Mouse (Mus musculus) heart, embryonic 16.5 days (tissue): Measurements from ENCODE around the gene Mapk8ip1. TPM values are rescaled to one million over a fixed set of nuclear protein-coding genes. Genes with fewer than 3 reads are reported as not detected.
A peak's percentile ranks its signal among the peaks of the same experiment; 100 is the strongest.

Experiments
- ATAC-seq: fragments of 200-750 bp; cut with Nextera tagmentation; replicated peaks from 2 replicates; pipeline ENCODE4 v1.8.0; 2017; ENCODE audit warnings: moderate number of reproducible peaks; ENCODE audit not compliant: insufficient read depth, low FRiP score; ENCODE audit errors: extremely low read depth
- H3K27ac ChIP-seq: fragments of 300-500 bp; sonication (generic); 2 replicates; pipeline ENCODE4 v1.5.1; 2014; ENCODE audit warnings: mild to moderate bottlenecking, low read length, control low read depth, moderate library complexity
- H3K27me3 ChIP-seq: fragments of 300-500 bp; sonication (generic); 2 replicates; pipeline ENCODE4 v1.6.1; 2014; ENCODE audit warnings: low read length, mixed read lengths; ENCODE audit not compliant: control insufficient read depth, insufficient read depth
- H3K36me3 ChIP-seq: fragments of 300-500 bp; sonication (generic); 2 replicates; pipeline ENCODE4 v1.6.1; 2014; ENCODE audit not compliant: control insufficient read depth, insufficient read depth
- H3K4me1 ChIP-seq: fragments of 300-500 bp; sonication (generic); 2 replicates; pipeline ENCODE4 v1.6.1; 2014; ENCODE audit warnings: low read length, mixed read lengths; ENCODE audit not compliant: control insufficient read depth, insufficient read depth
- H3K4me2 ChIP-seq: fragments of 300-500 bp; sonication (generic); 2 replicates; pipeline ENCODE4 v1.6.1; 2014; ENCODE audit warnings: low read depth, mild to moderate bottlenecking, control low read depth, low read length
- H3K4me3 ChIP-seq: fragments of 300-500 bp; sonication (generic); 2 replicates; pipeline ENCODE4 v1.5.1; 2014; ENCODE audit warnings: mild to moderate bottlenecking, control low read depth, low read length
- H3K9ac ChIP-seq: fragments of 300-500 bp; sonication (generic); 2 replicates; pipeline ENCODE4 v1.6.1; 2014; ENCODE audit warnings: low read length, control low read depth
- H3K9me3 ChIP-seq: fragments of 300-500 bp; sonication (generic); replicated peaks from 2 replicates; pipeline ENCODE4 v1.6.1; 2016; ENCODE audit warnings: low read length; ENCODE audit not compliant: control insufficient read depth
- WGBS: fragments of 180-500 bp; shearing (Covaris S2); extraction: QIAGEN DNeasy Blood & Tissue Kit; methylation state at CpG from one replicate; pipeline ENCODE4 v1.1.7; 2014; 5-methylcytosine and 5-hydroxymethylcytosine counted together
- polyA plus RNA-seq: library from polyadenylated mRNA; unstranded; fragments of >200 nt; fragmentation: Nextera tagmentation; extraction: Ambion mirVana; gene quantifications from 2 replicates; pipeline ENCODE4 v1.2.1, GENCODE M21; 2015

The Mapk8ip1 gene
- polyA plus RNA-seq, 1 experiment from 2014 or later = 5.7 TPM

- H3K4me1 ChIP-seq = peaks cover 76% of the 10 kb centered on the region
- no peaks in the 10 kb centered on the region for H3K9me3 ChIP-seq
- H3K4me2 ChIP-seq = no peak overlapping the region
- no peaks in the 10 kb centered on the region for H3K27me3 ChIP-seq
- H3K9ac ChIP-seq = no peak overlapping the region
- no peaks in the 10 kb centered on the region for H3K36me3 ChIP-seq
- no peak for ATAC-seq
- no peak overlapping the region for H3K4me3 ChIP-seq
- H3K27ac ChIP-seq = no peak overlapping the region; the same call in 1 of the 2 replicates
- WGBS = 57% methylated on average over 2 of the region's 2 CpGs
Measured at GRCm38 (mm10) chr2:92430089-92430488, 29.0 kb upstream of the Mapk8ip1 start.

GRCm38 (mm10) chr2:92427882-92428281 is 26.8 kb upstream of the Mapk8ip1 start:
- H3K9me3 ChIP-seq = no peaks in the 10 kb centered on the region
- ATAC-seq = peak; percentile 47
- H3K27ac ChIP-seq = peak overlapping the region; percentile 74
- H3K4me3 ChIP-seq = no peak overlapping the region
- H3K9ac ChIP-seq = peak overlapping the region; percentile 44; the same call in 1 of the 2 replicates
- 23% methylated on average over 6 of the region's 6 CpGs for WGBS
- no peaks in the 10 kb centered on the region for H3K27me3 ChIP-seq
- H3K36me3 ChIP-seq = peaks cover 4% of the 10 kb centered on the region; the same call in 1 of the 2 replicates
- peaks cover 88% of the 10 kb centered on the region for H3K4me1 ChIP-seq
- peak overlapping the region; percentile 2; the same call in 1 of the 2 replicates for H3K4me2 ChIP-seq

GRCm38 (mm10) chr2:92426426-92426825 is 25.4 kb upstream of the Mapk8ip1 start:
- no peak overlapping the region for H3K4me2 ChIP-seq
- H3K4me1 ChIP-seq = peaks cover 78% of the 10 kb centered on the region
- H3K9me3 ChIP-seq = no peaks in the 10 kb centered on the region
- 55% methylated on average over 3 of the region's 3 CpGs for WGBS
- H3K27me3 ChIP-seq = no peaks in the 10 kb centered on the region
- no peak for ATAC-seq
- H3K36me3 ChIP-seq = peaks cover 18% of the 10 kb centered on the region; the same call in 1 of the 2 replicates
- peak overlapping the region; percentile 73 for H3K27ac ChIP-seq
- H3K4me3 ChIP-seq = no peak overlapping the region
- H3K9ac ChIP-seq = no peak overlapping the region

GRCm38 (mm10) chr2:92425366-92425765 is 24.3 kb upstream of the Mapk8ip1 start:
- no peak for ATAC-seq
- H3K4me1 ChIP-seq = peaks cover 67% of the 10 kb centered on the region
- H3K27ac ChIP-seq = peak overlapping the region; percentile 91
- WGBS = 81% methylated on average over 4 of the region's 4 CpGs
- no peaks in the 10 kb centered on the region for H3K27me3 ChIP-seq
- no peak overlapping the region for H3K4me3 ChIP-seq
- no peak overlapping the region for H3K9ac ChIP-seq
- peaks cover 26% of the 10 kb centered on the region for H3K36me3 ChIP-seq
- no peaks in the 10 kb centered on the region for H3K9me3 ChIP-seq
- no peak overlapping the region for H3K4me2 ChIP-seq

GRCm38 (mm10) chr2:92424462-92425308 is 23.6 kb upstream of the Mapk8ip1 start:
- peak overlapping the region; percentile 91 for H3K27ac ChIP-seq
- H3K9ac ChIP-seq = peak overlapping the region; percentile 14; the same call in 1 of the 2 replicates

GRCm38 (mm10) chr2:92423702-92424461 is 22.8 kb upstream of the Mapk8ip1 start:
- WGBS = 56% methylated on average over 9 of the region's 9 CpGs
- Histone ChIP-seq H3K36me3 (peaks cover 33% of the 10 kb centered on the region), H3K4me3 (no peak overlapping the region), H3K4me2 (no peak overlapping the region), H3K27me3 (no peaks in the 10 kb centered on the region), H3K9me3 (no peaks in the 10 kb centered on the region), H3K27ac (peak overlapping the region; percentile 91), H3K9ac (peak overlapping the region; percentile 57), H3K4me1 (peaks cover 57% of the 10 kb centered on the region)
- peak; percentile 85 for ATAC-seq

More at GRCm38 (mm10) chr2:92424462-92425308, 23.6 kb upstream of the Mapk8ip1 start:
- peak overlapping the region; percentile 7; the same call in 1 of the 2 replicates for H3K4me2 ChIP-seq
- no peaks in the 10 kb centered on the region for H3K9me3 ChIP-seq
- H3K27me3 ChIP-seq = no peaks in the 10 kb centered on the region
- H3K4me1 ChIP-seq = peaks cover 62% of the 10 kb centered on the region
- peak; percentile 54 for ATAC-seq
- peaks cover 30% of the 10 kb centered on the region for H3K36me3 ChIP-seq
- no peak overlapping the region for H3K4me3 ChIP-seq
- WGBS = 59% methylated on average over 9 of the region's 9 CpGs

GRCm38 (mm10) chr2:92423156-92423555 is 22.1 kb upstream of the Mapk8ip1 start:
- no peak for ATAC-seq
- H3K9me3 ChIP-seq = no peaks in the 10 kb centered on the region
- no peaks in the 10 kb centered on the region for H3K27me3 ChIP-seq
- 83% methylated on average over 9 of the region's 9 CpGs for WGBS
- H3K36me3 ChIP-seq = peaks cover 38% of the 10 kb centered on the region
- H3K4me3 ChIP-seq = no peak overlapping the region
- peaks cover 49% of the 10 kb centered on the region for H3K4me1 ChIP-seq
- H3K4me2 ChIP-seq = no peak overlapping the region
- peak overlapping the region; percentile 57 for H3K9ac ChIP-seq
- H3K27ac ChIP-seq = peak overlapping the region; percentile 91

- no peak for ATAC-seq
- no peaks in the 10 kb centered on the region for H3K9me3 ChIP-seq
- H3K4me3 ChIP-seq = no peak overlapping the region
- H3K9ac ChIP-seq = no peak overlapping the region
- H3K36me3 ChIP-seq = peaks cover 41% of the 10 kb centered on the region
- H3K4me2 ChIP-seq = no peak overlapping the region
- H3K27me3 ChIP-seq = no peaks in the 10 kb centered on the region
- peak overlapping the region; percentile 91 for H3K27ac ChIP-seq
- H3K4me1 ChIP-seq = peaks cover 44% of the 10 kb centered on the region
- 54% methylated on average over 10 of the region's 10 CpGs for WGBS
Measured at GRCm38 (mm10) chr2:92422388-92423135, 21.5 kb upstream of the Mapk8ip1 start.
